Mouse (Mus musculus) liver, postnatal 0 days (tissue): ENCODE results near the gene Cadm2. TPM values are rescaled to one million over a fixed set of nuclear protein-coding genes. Genes with fewer than 3 reads are reported as not detected.

Source experiments
- ATAC-seq: fragments of 200-750 bp; cut with Nextera tagmentation; 2 replicates; pipeline ENCODE4 v1.8.0; 2017; ENCODE audit warnings: mild to moderate bottlenecking, moderate library complexity
- DNase-seq: peaks from one replicate; pipeline ENCODE4 v3.0.0-alpha.2; 2016
- H3K27ac ChIP-seq: fragments of 300-500 bp; sonication (generic); 2 replicates; pipeline ENCODE4 v1.5.1; 2014; ENCODE audit warnings: antibody characterized with exemption, moderate library complexity, mild to moderate bottlenecking, low read depth
- H3K27me3 ChIP-seq: fragments of 300-500 bp; sonication (generic); 2 replicates; pipeline ENCODE4 v1.6.1; 2014; ENCODE audit warnings: low read length, control low read depth, mixed read lengths; ENCODE audit not compliant: insufficient read depth
- H3K36me3 ChIP-seq: fragments of 300-500 bp; sonication (generic); replicated peaks from 2 replicates; pipeline ENCODE4 v1.6.1; 2014; ENCODE audit warnings: mild to moderate bottlenecking, control low read depth, low read length, moderate library complexity, mixed read lengths; ENCODE audit not compliant: insufficient read depth
- H3K4me1 ChIP-seq: fragments of 300-500 bp; sonication (generic); 2 replicates; pipeline ENCODE4 v1.6.1; 2014; ENCODE audit warnings: antibody characterized with exemption, mild to moderate bottlenecking, control low read depth; ENCODE audit not compliant: insufficient read depth
- H3K4me2 ChIP-seq: fragments of 300-500 bp; sonication (generic); 2 replicates; pipeline ENCODE4 v1.6.1; 2014; ENCODE audit warnings: low read depth, mild to moderate bottlenecking, low read length, moderate library complexity, mixed read lengths
- H3K4me3 ChIP-seq: fragments of 300-500 bp; sonication (generic); 2 replicates; pipeline ENCODE4 v1.5.1; 2014; ENCODE audit warnings: low read depth, low read length
- H3K9ac ChIP-seq: fragments of 300-500 bp; sonication (generic); replicated peaks from 2 replicates; pipeline ENCODE4 v1.6.1; 2014; ENCODE audit warnings: mild to moderate bottlenecking, moderate library complexity
- H3K9me3 ChIP-seq: fragments of 300-500 bp; sonication (generic); 2 replicates; pipeline ENCODE4 v1.6.1; 2016; ENCODE audit warnings: mild to moderate bottlenecking, control low read depth, low read length, mixed read lengths
- CTCF ChIP-seq: sonication (generic); IDR thresholded peaks from 2 replicates; pipeline ENCODE4 v1.5.1; 2016; ENCODE audit warnings: antibody characterized with exemption, low read depth
- EP300 ChIP-seq: IDR thresholded peaks from 2 replicates; pipeline ENCODE4 v1.6.1; 2016; ENCODE audit warnings: antibody characterized with exemption, low read depth, mild to moderate bottlenecking
- WGBS: fragments of 180-500 bp; shearing (Covaris S2); extraction: QIAGEN DNeasy Blood & Tissue Kit; methylation state at CpG from one replicate; pipeline ENCODE4 v1.1.7; 2014; ENCODE audit not compliant: insufficient replicate concordance; 5-methylcytosine and 5-hydroxymethylcytosine counted together
- polyA plus RNA-seq: library from polyadenylated mRNA; unstranded; fragments of >200 nt; fragmentation: Nextera tagmentation; extraction: Ambion mirVana; gene quantifications from 2 replicates; pipeline ENCODE4 v1.2.1, GENCODE M21; 2015

Cadm2 gene
- polyA plus RNA-seq, 1 experiment from 2014 or later = not detected

- H3K9ac ChIP-seq = no peak overlapping the region
- no peak overlapping the region for H3K4me2 ChIP-seq
- no peaks in the 10 kb centered on the region for H3K36me3 ChIP-seq
- no peaks in the 10 kb centered on the region for H3K4me1 ChIP-seq
- TF ChIP-seq CTCF = no peak
- TF ChIP-seq EP300 = no peak
- H3K4me3 ChIP-seq = no peak overlapping the region
- DNase-seq = no peak
- H3K27ac ChIP-seq = no peak overlapping the region
- no peaks in the 10 kb centered on the region for H3K27me3 ChIP-seq
- no peaks in the 10 kb centered on the region for H3K9me3 ChIP-seq
- ATAC-seq = no peak
- 79% methylated on average over 6 of the region's 6 CpGs for WGBS
Measured at GRCm38 (mm10) chr16:67605661-67606060, 15.0 kb downstream of the Cadm2 start.

- H3K4me2 ChIP-seq = no peak overlapping the region
- H3K4me3 ChIP-seq = no peak overlapping the region
- no peaks in the 10 kb centered on the region for H3K27me3 ChIP-seq
- WGBS = 82% methylated on average over 9 of the region's 9 CpGs
- no peaks in the 10 kb centered on the region for H3K9me3 ChIP-seq
- DNase-seq = no peak
- H3K9ac ChIP-seq = no peak overlapping the region
- H3K27ac ChIP-seq = no peak overlapping the region
- no peak for ATAC-seq
- no peak for TF ChIP-seq EP300
- no peaks in the 10 kb centered on the region for H3K4me1 ChIP-seq
- H3K36me3 ChIP-seq = no peaks in the 10 kb centered on the region
Measured at GRCm38 (mm10) chr16:67599981-67600380, 20.7 kb downstream of the Cadm2 start.

GRCm38 (mm10) chr16:67598841-67599240 lies 21.9 kb downstream of the Cadm2 start:
- no peak for ATAC-seq
- no peaks in the 10 kb centered on the region for H3K27me3 ChIP-seq
- 76% methylated on average over 4 of the region's 4 CpGs for WGBS

GRCm38 (mm10) chr16:67591015-67591414 lies 29.7 kb downstream of the Cadm2 start:
- no peak overlapping the region for H3K9ac ChIP-seq
- H3K4me2 ChIP-seq = no peak overlapping the region
- no peak overlapping the region for H3K27ac ChIP-seq
- no peak overlapping the region for H3K4me3 ChIP-seq
- DNase-seq (no peak), ATAC-seq (no peak)
- no peaks in the 10 kb centered on the region for H3K27me3 ChIP-seq
- no peaks in the 10 kb centered on the region for H3K4me1 ChIP-seq
- H3K36me3 ChIP-seq = no peaks in the 10 kb centered on the region
- no peaks in the 10 kb centered on the region for H3K9me3 ChIP-seq
- TF ChIP-seq CTCF (no peak), EP300 (no peak)
- WGBS = 76% methylated on average over 6 of the region's 6 CpGs

More at GRCm38 (mm10) chr16:67598841-67599240, 21.9 kb downstream of the Cadm2 start:
- TF ChIP-seq CTCF = no peak
- Histone ChIP-seq H3K4me3 (no peak overlapping the region), H3K9ac (no peak overlapping the region), H3K4me2 (no peak overlapping the region), H3K9me3 (no peaks in the 10 kb centered on the region), H3K4me1 (no peaks in the 10 kb centered on the region), H3K27ac (no peak overlapping the region), H3K36me3 (no peaks in the 10 kb centered on the region)
- DNase-seq = no peak

GRCm38 (mm10) chr16:67578842-67579517 lies 41.7 kb downstream of the Cadm2 start:
- no peaks in the 10 kb centered on the region for H3K4me1 ChIP-seq
- no peak overlapping the region for H3K4me3 ChIP-seq
- H3K9me3 ChIP-seq = no peaks in the 10 kb centered on the region
- WGBS = 82% methylated on average over 11 of the region's 11 CpGs
- H3K27ac ChIP-seq = no peak overlapping the region
- no peak for DNase-seq
- no peaks in the 10 kb centered on the region for H3K27me3 ChIP-seq
- H3K9ac ChIP-seq = no peak overlapping the region
- no peaks in the 10 kb centered on the region for H3K36me3 ChIP-seq
- H3K4me2 ChIP-seq = no peak overlapping the region
- TF ChIP-seq CTCF (no peak), EP300 (no peak)
- no peak for ATAC-seq

GRCm38 (mm10) chr16:67575557-67575956 lies 45.2 kb downstream of the Cadm2 start:
- ATAC-seq = no peak
- H3K4me1 ChIP-seq = no peaks in the 10 kb centered on the region
- no peak overlapping the region for H3K4me2 ChIP-seq
- H3K9ac ChIP-seq = no peak overlapping the region
- no peak overlapping the region for H3K4me3 ChIP-seq
- H3K27me3 ChIP-seq = no peaks in the 10 kb centered on the region
- no peak overlapping the region for H3K27ac ChIP-seq
- H3K36me3 ChIP-seq = no peaks in the 10 kb centered on the region
- H3K9me3 ChIP-seq = no peaks in the 10 kb centered on the region
- TF ChIP-seq CTCF = no peak
- no peak for TF ChIP-seq EP300
- DNase-seq = no peak
- 52% methylated on average over 5 of the region's 5 CpGs for WGBS
